Mouse (Mus musculus) NIH3T3 (cell line): ENCODE measurements at regions not wholly inside any gene's neighbourhood (a gene's known extent, or its start where the extent isn't known, plus 50 kb on each side); places are given as distances from the start of the nearest gene placed in this dataset.

Experiments
- DNase-seq: peaks from one replicate; pipeline ENCODE4 v3.0.0-alpha.2; 2012; ENCODE audit warnings: low read depth

DNA sequence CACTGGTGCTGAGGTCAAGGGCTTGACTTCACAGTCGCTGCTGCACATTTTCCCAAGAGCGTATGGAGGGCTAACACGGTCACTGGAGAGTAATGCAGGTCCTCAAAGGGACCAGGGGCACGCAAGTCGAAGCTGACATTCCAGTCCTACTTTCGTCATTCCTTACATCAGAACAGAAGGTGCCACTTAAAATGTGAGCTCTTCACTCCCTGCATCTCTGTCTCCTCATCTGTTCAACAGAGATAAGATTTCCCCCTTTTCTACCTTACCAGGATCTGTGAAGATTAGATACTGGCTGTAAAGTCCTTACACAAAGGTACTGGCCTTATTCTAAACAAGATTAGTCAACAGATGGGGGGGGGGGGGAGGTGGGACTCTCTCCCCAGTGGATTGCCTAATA lies 67.0 kb upstream of the Zeb2 start:
- DNase-seq, result no peak

DNA sequence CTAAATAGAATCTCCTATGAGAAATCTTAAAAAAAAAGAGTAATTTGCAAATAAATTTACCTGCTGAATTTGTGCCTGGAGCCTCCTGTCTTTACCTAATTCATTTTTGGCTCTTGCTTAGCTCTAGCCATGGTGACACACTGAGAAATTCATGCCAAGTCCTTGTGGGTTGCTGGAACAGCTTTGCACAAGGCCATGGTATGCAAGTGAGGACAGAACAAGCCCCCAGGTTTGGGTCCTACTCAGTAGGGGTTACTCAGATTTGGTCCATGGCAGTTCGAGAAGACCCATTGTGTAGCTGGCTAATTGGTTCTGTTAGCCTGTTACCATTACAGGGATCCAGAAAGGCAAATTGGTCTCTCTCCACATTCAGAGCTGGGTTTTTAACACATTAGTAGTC lies 65.7 kb upstream of the Zeb2 start:
- peak; percentile 5 for DNase-seq

DNA sequence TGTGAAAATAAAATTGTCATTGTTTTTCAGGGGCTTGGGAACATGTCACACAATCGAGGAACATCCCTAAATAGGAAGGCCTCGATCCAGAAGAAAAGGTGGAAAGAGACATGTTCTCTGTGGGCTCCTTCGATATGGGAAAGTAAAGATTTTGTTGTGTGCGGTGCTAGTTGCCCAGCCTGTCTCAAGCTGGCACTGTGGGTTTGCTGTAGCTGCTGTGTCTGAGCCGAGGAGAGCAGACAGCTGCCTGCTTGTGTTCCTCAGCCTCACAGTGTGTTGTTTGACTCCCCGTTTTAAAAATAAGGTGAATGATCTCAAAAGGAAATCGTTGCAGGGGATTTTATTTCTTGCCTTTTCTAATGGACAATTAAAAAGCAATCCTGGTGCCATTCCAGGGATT lies 64.4 kb upstream of the Zeb2 start:
- no peak for DNase-seq

DNA sequence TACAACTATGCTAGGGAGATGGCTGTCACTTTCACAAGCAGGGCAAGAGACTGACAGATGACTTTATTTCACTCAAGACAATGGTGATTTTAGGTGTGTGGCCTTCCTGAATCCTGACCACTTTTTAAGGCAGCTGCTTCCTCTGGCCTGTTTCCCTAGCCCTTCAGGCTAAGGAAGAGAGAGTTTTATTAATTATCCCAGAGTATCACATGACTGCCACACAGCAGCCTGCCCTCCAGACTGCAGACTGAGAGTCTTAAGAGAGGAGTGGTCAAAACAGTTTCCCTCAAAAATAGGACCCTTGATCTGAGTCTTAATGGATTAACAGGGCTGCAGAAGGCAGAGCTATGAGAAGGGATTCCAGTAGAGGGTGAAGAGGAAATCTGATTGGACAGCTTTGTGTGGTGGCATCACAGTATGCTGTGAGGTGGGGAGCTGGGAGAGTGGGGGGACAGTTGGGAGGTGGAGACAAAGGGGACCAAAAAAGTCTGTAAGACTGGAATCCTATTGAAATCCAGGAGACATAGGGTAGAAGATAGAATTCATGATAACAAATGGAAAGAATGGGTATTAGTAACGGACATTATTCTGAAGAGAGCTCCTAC lies 61.8 kb upstream of the Zeb2 start:
- no peak for DNase-seq

DNA sequence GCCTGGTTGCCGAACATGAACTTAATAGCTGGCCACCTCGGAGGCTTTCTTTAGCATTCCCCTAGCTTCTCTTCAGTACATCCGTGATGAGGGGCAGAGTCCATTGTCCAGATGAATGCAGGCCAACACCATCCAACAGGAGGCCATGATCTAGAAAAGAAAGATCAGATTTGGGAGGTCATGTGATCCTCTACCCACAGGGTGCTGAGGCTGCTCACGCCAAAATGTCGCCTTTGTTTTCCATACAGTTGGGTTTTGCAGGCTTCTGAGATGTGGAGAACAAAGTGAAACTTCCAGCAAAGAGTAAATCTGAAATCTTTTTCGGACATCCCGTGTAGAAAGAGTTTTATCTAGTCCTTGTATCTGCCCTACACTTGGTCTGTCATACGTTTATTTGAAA lies 55.2 kb upstream of the Zeb2 start:
- no peak for DNase-seq

DNA sequence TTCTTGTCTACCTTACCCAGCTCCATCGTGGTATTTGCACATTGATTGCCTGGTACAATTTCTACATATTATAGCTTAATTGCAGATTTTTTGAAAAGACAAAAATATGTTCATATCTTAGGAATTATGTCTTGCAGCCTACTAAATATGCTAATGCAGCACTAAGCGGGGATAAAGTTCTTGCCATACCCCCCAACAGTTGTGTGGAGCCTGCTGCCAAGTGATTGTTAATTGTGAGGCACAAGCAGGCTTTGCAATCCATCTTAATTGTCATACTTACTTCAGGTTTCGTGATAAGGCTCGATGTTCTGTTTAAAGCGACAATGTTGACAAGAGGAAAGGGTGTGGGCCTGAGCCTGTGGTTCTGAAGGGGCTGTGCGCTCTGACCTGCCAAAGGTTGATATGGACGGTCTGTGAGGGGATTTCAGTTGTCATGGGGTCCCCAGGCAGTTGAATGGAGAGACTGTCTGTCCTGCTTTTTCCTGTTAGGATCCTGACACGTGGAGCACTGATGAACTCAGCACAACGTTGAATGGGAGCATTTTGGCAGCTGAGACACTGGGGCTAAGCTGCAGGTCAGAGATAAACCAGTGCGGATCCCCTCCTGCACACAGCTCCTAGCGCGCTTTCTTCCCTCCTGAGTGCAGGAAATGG lies 54.5 kb upstream of the Zeb2 start:
- no peak for DNase-seq

DNA sequence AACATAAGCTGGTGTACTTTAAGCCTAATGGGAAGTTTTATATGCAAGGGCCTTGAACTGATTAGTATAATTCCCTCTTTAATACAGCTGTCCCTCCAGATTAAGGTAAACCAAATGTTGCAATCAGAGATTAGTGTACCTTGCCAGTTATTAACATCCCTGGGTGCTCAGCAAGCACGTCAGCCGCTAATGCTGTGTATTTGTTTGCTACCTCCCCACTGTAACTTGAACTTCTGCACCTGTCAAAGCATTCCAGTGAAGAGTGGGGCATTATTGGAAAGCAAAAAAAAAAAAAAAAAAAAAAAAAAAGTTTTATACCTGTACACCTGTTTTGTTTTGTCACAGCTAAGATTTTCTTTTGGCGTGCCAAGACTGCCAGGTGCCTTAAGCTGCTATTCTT lies 53.1 kb upstream of the Zeb2 start:
- DNase-seq, result no peak

DNA sequence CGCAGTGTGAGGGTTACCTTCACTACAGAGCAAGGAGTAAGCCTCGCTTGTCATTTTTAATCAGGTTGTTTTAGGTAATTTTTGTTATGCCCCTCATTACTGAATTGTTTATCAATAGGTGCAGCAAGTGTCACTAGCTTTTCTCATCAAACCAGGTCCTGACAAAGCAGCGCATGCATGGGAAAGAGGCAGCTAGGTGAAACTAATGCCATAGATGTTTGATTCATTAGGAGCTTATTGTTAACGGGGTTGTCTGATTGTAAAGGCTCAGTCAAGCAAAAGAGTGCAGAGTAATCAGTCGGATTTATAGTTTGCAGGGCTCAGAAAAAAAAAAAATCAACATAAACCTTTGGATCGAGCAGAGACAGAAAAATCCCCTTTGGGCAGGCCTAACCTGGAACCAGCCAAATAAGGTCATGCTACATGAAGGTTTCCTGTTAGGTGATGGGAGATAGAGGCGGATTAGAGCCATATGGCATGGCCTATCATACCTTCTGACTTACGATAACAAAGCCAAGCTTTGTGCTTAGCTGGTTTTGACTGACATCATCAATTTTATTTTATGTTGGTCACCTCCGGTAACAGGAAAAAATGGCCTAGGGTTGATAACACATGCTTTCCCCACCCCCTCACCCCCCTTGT lies 52.4 kb upstream of the Zeb2 start:
- no peak for DNase-seq

DNA sequence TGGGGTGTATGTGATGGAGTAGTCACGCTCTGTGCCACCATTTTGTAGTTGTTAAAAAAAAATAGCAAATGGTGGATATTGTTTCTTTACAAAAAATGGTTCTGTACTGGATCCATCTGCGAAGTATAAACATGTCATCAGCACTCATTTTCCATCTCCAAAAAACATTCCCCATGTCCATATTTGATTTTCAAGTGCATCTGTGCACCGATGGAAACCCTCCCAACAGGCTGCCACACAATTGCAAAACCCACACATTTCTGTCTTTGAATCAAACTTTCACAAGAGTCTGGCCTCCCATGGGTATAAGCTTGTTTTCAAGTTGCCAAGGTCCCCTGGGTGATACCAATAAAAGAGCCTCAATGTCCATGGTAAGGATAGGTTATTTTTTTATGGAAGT lies 51.4 kb upstream of the Zeb2 start:
- no peak for DNase-seq
